Mouse (Mus musculus) retina, postnatal 7 days (tissue): ENCODE measurements around the gene Tmem56.

ENCODE experiments used
- DNase-seq: peaks from one replicate; pipeline ENCODE4 v3.0.0-alpha.2; 2012; ENCODE audit warnings: low read depth, low spot score

The Tmem56 gene

DNA sequence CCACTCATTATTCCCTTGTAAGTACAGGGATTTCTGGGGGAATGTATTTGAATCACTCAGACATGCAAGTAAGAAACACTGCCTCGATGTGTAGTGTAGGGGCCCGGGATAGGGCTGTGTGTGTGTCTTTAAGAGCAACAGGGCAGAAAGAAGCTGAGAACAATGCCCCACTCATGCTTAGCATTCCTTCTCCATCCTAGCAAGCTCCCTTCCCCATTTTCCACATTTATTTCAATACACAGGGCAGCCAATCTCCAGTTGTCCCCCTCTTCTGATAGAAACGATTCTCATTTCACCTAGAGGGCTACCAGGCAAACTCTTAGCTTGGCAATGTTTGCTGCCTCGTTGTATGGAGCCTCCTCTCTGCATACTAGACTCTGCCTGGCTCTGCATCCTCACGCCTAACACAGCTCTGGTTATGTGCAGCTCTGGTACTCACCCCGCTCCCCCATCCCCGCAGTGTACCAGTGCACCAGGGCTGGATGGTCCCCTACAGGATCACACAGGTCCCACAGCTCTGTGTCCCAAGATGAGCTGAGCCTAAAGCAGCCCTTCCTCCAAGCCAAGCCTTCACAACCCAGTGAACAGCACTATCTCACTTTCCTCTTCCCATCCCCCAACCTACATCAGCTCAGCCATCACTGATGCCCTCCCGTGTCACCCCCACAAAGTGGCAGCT is 42.4 kb downstream of the Tmem56 start:
- no peak for DNase-seq

DNA sequence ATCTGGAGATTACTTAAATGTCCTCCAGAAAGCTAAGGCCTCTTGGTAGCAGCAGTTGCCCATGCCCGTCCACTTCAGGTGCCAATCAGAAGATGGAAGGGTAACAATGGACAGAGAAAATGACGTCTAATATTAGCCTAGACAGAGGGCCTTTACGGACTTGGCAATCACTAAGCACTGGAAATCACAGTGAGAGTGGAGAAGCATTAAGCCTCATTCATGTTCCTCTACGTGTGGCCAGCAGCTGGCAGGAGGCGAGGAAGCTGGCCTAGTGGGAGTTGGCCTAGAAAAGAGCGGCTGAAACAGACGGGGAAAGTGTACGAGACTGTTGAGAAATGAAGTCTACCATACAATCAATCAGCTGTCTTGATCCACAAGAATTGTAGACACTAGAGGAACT is 43.8 kb downstream of the Tmem56 start:
- no peak for DNase-seq

DNA sequence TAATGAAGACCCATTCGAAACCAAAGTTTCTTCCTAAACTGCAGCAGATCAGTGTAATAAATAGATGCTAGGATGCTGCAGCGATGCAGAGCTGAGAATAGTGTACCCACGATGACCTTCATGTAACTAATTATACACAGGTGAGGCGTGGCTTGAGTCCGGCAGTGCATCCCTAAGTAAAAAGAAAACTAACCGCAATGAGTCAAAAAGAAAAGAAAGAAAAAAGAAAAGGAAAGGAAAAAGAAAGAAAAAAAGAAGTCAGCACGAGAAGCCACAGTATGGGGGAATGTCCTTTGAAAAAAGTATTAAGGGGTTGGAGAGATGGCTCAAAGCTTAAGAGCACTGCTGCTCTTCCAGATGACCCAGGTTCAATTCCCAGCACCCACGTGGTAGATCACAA is 58.1 kb downstream of the Tmem56 start:
- no peak for DNase-seq

DNA sequence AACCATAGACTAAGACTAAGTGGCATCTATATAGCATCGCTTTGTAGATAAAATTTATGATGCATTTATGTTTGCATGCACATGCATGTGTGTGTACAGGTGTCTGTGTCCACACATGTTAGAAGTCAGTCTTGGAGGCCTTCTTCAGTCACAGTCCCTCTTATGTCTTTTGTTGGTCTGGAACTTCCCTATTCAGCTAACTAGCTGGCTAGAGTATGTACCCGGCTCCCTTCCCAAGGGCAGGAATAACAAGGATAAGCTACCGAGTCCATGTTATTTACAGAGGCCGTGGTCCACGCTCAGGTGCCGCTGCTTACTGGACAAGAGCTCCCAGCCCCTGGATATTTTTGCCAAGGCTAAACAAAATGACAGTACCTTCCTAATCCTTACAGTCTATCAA is 58.7 kb downstream of the Tmem56 start:
- no peak for DNase-seq

DNA sequence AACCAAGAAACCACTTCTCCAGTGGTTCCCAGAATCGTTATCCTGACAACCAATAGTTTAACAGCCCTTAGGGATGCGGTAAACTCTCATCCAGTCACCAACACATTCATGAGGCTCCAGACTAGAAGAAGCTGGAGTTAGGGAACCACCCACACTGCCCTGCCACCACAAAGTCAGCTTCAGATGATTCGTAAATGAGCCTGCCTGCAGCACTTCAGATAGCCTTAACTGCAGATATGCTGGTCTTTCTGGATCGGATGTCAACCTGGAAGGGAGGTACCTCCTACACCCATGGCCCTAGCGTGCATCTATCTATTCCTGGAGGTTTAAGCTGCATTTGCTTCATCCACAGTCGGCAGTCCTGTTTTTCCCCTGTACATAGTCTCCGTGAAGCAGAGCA is 60.9 kb downstream of the Tmem56 start:
- DNase-seq: no peak

- DNase-seq: no peak
These were observed 65.9 kb downstream of the Tmem56 start for GRCm38 (mm10) chr3:121217011-121217410.

- DNase-seq: no peak
These were observed 69.4 kb downstream of the Tmem56 start for GRCm38 (mm10) chr3:121213501-121213900.

DNA sequence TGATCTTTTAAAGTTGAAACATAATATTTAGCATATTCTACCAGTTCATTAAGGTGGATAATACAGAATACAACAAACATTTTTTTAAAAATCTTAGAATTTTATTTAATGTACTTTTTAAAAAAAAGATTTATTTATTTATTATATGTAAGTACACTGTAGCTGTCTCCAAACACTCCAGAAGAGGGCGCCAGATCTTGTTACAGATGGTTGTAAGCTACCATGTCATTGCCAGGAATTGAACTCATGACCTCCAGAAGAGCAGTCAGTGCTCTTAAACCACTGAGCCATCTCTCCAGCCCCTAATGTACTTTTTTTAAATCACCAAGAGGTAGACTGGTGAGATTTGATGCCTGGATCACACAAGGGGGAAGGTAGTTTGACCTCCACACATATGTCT is 70.7 kb downstream of the Tmem56 start:
- DNase-seq: no peak

DNA sequence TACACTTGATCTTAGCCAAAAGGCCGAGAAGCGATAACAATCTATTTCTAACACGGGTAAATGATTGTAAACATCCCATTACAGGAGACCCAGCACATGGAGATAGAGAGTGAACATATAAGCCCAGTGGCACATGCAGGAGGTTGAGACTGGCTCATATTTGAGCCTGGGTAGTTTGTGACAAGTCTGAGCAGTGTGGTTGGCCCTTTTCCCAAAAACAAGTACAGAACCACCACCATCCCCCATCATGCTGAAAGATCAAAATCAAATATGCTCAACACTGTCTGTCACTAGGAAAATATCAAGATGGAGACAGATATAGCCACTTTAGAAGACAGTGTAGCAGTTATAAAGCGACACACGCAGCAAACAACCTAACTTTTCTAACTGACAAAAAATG is 73.9 kb downstream of the Tmem56 start:
- no peak for DNase-seq

DNA sequence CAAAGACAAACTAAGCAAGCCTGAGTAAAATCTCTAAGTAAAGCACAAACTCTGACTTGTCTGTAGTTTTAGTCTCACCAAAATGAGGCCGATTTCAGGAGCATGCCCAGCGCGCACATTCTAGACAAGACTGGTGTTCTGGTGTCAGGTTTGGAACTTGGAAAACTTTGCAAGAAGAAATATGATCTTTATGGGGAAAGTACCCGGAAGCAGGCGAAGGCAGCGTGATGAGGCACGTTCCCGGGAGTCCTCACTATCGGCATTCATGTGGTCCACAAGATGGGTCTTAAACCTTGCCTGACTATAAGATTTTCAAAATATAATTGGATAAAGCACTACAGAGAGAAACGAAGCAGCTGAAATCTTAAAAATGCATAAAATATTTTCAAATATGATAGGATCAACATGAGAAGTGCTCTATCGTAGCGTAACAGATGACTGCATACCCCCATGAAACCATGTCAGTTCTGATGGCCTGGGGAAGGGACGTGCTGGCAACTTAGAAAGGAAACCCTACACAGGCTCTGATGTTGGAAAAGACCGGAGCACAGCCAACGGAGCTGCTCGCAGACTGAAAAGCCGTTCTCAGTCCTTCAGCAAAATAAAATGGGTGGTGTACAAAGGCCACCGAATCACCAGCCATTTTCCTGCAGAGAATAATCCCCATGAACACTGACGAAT is 76.6 kb downstream of the Tmem56 start:
- no peak for DNase-seq

GRCm38 (mm10) chr3:121202638-121203037 is 80.3 kb downstream of the Tmem56 start:
- no peak for DNase-seq

DNA sequence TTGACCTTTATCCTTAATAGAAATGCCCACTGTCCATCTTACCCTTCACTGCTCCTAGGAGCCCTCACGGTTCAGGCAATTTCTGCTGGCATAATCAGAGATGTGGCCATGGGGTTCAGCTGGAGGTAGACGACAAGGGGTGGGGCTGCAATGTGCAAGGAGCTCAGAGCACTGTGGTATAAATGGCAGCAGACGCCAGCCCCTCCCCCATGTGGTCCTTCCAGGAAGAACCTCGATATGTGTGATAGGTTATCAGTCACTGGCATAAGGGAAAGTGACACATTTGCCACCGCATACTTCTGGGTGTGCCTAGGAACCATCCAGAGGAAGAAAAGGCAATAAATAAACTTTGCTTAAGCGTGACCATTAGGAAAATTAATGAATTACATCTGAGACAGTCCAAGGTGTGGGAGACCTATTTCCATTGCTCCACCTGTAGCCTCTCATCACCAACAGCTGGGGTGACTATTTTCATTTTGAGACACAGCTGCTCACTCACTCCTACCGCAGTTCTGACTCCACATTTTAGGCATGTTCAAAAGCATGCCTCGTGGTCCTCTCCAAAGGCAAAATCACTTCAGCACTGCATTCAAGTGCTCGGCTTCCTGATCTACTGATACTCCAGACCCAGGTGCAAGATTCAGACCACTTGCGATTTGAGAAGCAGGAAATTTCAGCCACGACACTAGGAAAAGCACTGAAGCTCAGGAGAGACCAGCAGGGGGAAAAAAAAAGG is 81.7 kb downstream of the Tmem56 start:
- no peak for DNase-seq

GRCm38 (mm10) chr3:121189199-121189598 is 93.7 kb downstream of the Tmem56 start:
- no peak for DNase-seq

GRCm38 (mm10) chr3:121187510-121187909 is 95.4 kb downstream of the Tmem56 start:
- DNase-seq: no peak

GRCm38 (mm10) chr3:121186925-121187324 is 96.0 kb downstream of the Tmem56 start:
- no peak for DNase-seq

DNA sequence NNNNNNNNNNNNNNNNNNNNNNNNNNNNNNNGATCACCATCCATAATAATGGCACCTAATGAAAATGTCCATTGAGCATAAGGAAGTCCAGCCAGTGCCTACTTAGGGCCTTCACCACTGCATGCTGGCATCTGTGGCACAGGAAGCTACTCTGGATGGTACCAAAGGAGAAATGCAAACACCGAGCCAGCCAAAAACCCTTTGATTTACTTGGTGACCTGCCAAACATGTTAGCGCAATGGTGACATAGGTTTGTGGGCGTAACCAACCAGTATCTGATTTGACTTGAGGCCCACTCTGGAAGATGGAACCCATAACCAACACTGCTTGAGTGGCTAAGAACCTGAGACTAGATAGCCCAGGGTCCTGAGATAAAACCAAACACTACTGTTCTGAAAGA is 97.7 kb downstream of the Tmem56 start:
- no peak for DNase-seq

- DNase-seq: no peak
These were observed 106.9 kb downstream of the Tmem56 start for GRCm38 (mm10) chr3:121176011-121176410.

- no peak for DNase-seq
These were observed 108.5 kb downstream of the Tmem56 start for GRCm38 (mm10) chr3:121174248-121174945.

GRCm38 (mm10) chr3:121172718-121173117 is 110.2 kb downstream of the Tmem56 start:
- no peak for DNase-seq

GRCm38 (mm10) chr3:121171872-121172265 is 111.0 kb downstream of the Tmem56 start:
- DNase-seq: no peak

DNA sequence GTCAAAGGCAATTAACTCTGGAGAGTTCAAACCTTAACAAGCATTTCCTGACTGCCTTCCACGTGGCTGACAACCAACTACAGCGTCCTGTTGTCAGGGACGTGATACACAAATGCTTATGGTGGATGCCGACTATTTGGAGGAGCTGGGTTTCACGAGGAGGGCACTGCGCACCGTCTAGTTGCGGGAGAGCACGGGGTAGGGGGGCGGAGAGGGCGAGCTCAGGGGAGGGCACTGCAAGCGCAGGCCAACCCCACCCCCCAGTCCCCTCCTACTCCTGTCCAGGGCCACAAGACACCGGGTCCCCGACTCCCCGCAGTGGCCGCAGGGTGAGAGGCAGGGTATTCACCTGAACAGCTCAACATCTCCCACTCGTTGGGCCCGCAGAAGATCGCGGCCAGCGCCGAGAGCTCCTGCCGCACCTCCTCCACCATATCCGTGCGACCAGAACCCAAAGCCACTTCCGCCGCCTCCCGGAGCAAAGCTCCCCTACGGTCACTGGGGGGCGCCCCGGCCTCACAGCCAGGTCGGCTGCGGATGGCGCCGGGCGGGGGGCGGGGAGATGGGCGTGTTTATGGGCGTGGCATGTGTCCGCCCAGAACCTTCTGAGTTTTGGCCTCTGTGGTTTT is 111.5 kb downstream of the Tmem56 start, which contains the start of gene Rwdd3:
Rwdd3 (minus strand) TSS at position 453 of the 629 bp plus-strand sequence.
- DNase-seq: peak; percentile 78

DNA sequence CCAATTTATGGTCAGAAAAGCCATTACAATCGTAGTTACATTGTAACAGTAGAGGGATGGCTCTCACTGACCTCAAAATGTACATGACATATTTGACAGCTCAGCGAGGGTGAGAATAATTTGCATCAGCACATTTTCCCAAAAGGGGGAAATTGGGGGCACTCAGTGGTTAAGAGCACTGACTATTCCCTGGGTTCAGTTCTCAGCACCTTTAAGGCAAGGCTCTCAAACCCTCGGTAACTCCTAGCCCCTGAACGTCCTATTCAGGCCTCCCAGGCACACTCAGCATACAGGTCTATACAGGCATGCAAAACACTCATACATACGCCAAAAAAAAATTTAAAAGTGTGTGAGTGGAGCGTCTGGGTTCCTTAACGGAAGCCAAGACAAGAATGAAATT is 112.3 kb downstream of the Tmem56 start:
- no peak for DNase-seq
